Mouse (Mus musculus): ENCODE measurements around the gene Rplp1. TPM values are rescaled to one million over a fixed set of nuclear protein-coding genes. Genes with fewer than 3 reads are reported as not detected.

Gene Rplp1
- total and polyA plus RNA-seq, 3 experiments = 1,490 to 4,232 (median 1,640) TPM

- 88% methylated on average over 6 of the region's 6 CpGs for WGBS
These were observed 3.1 kb upstream of the Rplp1 start for GRCm38 (mm10) chr9:61917436-61917835.

GRCm38 (mm10) chr9:61916986-61917385 lies 2.6 kb upstream of the Rplp1 start:
- Histone ChIP-seq H3K36me3 (ENCODE audit: control insufficient read depth, insufficient read depth, low read length) (peaks cover 4% of the 10 kb centered on the region; the same call in 1 of the 2 replicates), H3K27me3 (ENCODE audit: control insufficient read depth, insufficient read depth, low read length) (no peaks in the 10 kb centered on the region), H3K4me1 (ENCODE audit: control insufficient read depth, insufficient read depth, low read length) (no peaks in the 10 kb centered on the region), H3K79me2 (replicated peaks; ENCODE audit: control insufficient read depth, insufficient read depth, low read length) (no peaks in the 10 kb centered on the region), H3K27ac (no peak overlapping the region), H3K4me3 (no peak overlapping the region), H3K9ac (ENCODE audit: low read depth, low read length) (no peak overlapping the region)
- no peak for DNase-seq
- TF ChIP-seq EP300 (IDR thresholded peaks at IDR 0.05; ENCODE audit: insufficient read depth, low read depth, low read length) (no peak), CTCF (IDR thresholded peaks at IDR 0.05) (no peak), POLR2A (IDR thresholded peaks at IDR 0.05; ENCODE audit: insufficient read depth, low read depth, low read length) (no peak)
- intact Hi-C loops (cut with DNase I) = no loop called here
- WGBS = 85% methylated on average over 3 of the region's 3 CpGs

More at GRCm38 (mm10) chr9:61917436-61917835, 3.1 kb upstream of the Rplp1 start:
- H3K36me3 ChIP-seq (ENCODE audit: control insufficient read depth, insufficient read depth, low read length) = peaks cover 4% of the 10 kb centered on the region; the same call in 1 of the 2 replicates
- no peak overlapping the region for H3K27ac ChIP-seq
- intact Hi-C loops (cut with DNase I) = no loop called here
- H3K9ac ChIP-seq (ENCODE audit: low read depth, low read length) = no peak overlapping the region
- no peaks in the 10 kb centered on the region for H3K4me1 ChIP-seq (ENCODE audit: control insufficient read depth, insufficient read depth, low read length)
- TF ChIP-seq EP300 (IDR thresholded peaks at IDR 0.05; ENCODE audit: insufficient read depth, low read depth, low read length) = no peak
- no peaks in the 10 kb centered on the region for H3K79me2 ChIP-seq (replicated peaks; ENCODE audit: control insufficient read depth, insufficient read depth, low read length)
- DNase-seq = no peak
- no peak overlapping the region for H3K4me3 ChIP-seq
- no peaks in the 10 kb centered on the region for H3K27me3 ChIP-seq (ENCODE audit: control insufficient read depth, insufficient read depth, low read length)

- Histone ChIP-seq H3K27me3 (ENCODE audit: control insufficient read depth, insufficient read depth, low read length) (no peaks in the 10 kb centered on the region), H3K79me2 (replicated peaks; ENCODE audit: control insufficient read depth, insufficient read depth, low read length) (no peaks in the 10 kb centered on the region), H3K9ac (ENCODE audit: low read depth, low read length) (no peak overlapping the region), H3K4me1 (ENCODE audit: control insufficient read depth, insufficient read depth, low read length) (no peaks in the 10 kb centered on the region), H3K27ac (no peak overlapping the region; the same call in 1 of the 2 replicates), H3K4me3 (peak overlapping the region; percentile 76), H3K36me3 (ENCODE audit: control insufficient read depth, insufficient read depth, low read length) (peaks cover 4% of the 10 kb centered on the region; the same call in 1 of the 2 replicates)
- WGBS = 67% methylated on average over 4 of the region's 4 CpGs
- DNase-seq = no peak
- TF ChIP-seq EP300 (IDR thresholded peaks at IDR 0.05; ENCODE audit: insufficient read depth, low read depth, low read length) (no peak), POLR2A (IDR thresholded peaks at IDR 0.05; ENCODE audit: insufficient read depth, low read depth, low read length) (no peak), CTCF (IDR thresholded peaks at IDR 0.05) (no peak)
- intact Hi-C loops (cut with DNase I) = no loop called here
These were observed 1.2 kb upstream of the Rplp1 start for GRCm38 (mm10) chr9:61915393-61916005.

DNA sequence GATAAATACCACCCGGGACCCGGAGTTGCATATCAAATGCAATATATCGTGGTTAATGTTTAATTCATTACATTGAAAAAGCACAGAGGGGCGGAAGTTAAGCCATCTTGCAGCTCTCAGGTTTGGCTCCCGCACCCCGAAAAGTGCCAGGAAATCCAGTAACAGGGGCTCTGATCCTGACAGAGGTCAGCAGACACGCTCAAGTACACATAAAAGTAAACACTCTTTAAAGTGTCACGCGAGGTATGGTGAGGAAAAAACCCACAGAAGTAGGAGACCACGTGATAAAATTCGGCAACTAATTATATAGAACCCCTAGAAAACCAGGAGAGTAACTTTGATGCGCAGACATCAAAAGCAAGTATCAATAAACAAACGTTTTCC lies 567 bp upstream of the Rplp1 start:
- no peak for TF ChIP-seq CTCF (IDR thresholded peaks at IDR 0.05)
- no peak for TF ChIP-seq EP300 (IDR thresholded peaks at IDR 0.05; ENCODE audit: insufficient read depth, low read depth, low read length)
- TF ChIP-seq POLR2A (IDR thresholded peaks at IDR 0.05; ENCODE audit: insufficient read depth, low read depth, low read length) = no peak
- no peaks in the 10 kb centered on the region for H3K27me3 ChIP-seq (ENCODE audit: control insufficient read depth, insufficient read depth, low read length)
- no peak for DNase-seq
- peak overlapping the region; percentile 94 for H3K27ac ChIP-seq
- peak overlapping the region; percentile 78 for H3K9ac ChIP-seq (ENCODE audit: low read depth, low read length)
- H3K4me1 ChIP-seq (ENCODE audit: control insufficient read depth, insufficient read depth, low read length) = no peaks in the 10 kb centered on the region
- intact Hi-C loops (cut with DNase I) = no loop called here
- H3K79me2 ChIP-seq (replicated peaks; ENCODE audit: control insufficient read depth, insufficient read depth, low read length) = no peaks in the 10 kb centered on the region
- WGBS = 3% methylated on average over 13 of the region's 13 CpGs
- peak overlapping the region; percentile 76 for H3K4me3 ChIP-seq
- H3K36me3 ChIP-seq (ENCODE audit: control insufficient read depth, insufficient read depth, low read length) = peaks cover 4% of the 10 kb centered on the region; the same call in 1 of the 2 replicates

DNA sequence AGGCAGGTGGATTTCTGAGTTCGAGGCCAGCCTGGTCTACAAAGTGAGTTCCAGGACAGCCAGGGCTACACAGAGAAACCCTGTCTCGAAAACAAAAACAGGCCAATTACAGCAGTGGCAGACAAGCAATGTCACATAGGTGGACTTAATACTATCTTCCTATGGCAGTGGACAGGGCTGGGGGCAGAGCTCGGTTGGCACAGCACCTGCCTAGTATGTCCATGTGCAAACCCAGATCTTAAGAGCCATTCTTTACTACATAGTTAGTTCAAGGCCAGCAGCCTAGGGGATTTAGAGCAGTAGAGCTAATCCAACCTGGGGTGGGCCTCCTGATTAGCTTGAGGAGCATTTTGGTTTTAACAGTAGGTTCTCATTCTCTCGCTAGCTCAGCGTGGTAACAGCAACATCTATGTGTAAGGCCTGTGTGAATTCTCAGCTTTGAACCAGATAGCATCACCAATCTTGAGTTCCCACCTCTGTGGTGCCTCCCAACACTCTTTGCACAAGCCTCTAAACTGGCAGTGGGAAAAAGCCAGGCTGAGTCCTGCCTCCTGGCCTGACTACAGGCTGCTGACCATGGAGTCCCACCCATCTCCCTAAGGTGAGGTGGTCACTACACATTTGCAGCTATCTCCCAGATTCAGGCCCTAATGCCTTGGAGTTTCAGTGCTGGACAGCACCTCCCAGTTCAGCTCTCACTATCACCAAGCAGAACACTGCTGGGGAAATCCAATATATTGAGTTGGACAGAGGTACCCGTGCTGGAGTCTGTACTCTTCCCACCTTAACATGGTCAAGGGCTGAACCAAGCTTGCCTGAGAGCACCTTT lies 2.8 kb downstream of the Rplp1 start:
- Histone ChIP-seq H3K36me3 (ENCODE audit: control insufficient read depth, insufficient read depth, low read length) (peaks cover 4% of the 10 kb centered on the region; the same call in 1 of the 2 replicates), H3K9ac (ENCODE audit: low read depth, low read length) (no peak overlapping the region), H3K27me3 (ENCODE audit: control insufficient read depth, insufficient read depth, low read length) (no peaks in the 10 kb centered on the region), H3K4me3 (no peak overlapping the region), H3K4me1 (ENCODE audit: control insufficient read depth, insufficient read depth, low read length) (no peaks in the 10 kb centered on the region), H3K79me2 (replicated peaks; ENCODE audit: control insufficient read depth, insufficient read depth, low read length) (no peaks in the 10 kb centered on the region), H3K27ac (no peak overlapping the region)
- WGBS = 70% methylated on average over 6 of the region's 6 CpGs
- intact Hi-C loops (cut with DNase I) = loop anchor here (1.0 kb wide), 1 partner anchor 35 kb away; the partner anchor contains the start of gene Kif23
- TF ChIP-seq POLR2A (IDR thresholded peaks at IDR 0.05; ENCODE audit: insufficient read depth, low read depth, low read length) (no peak), CTCF (IDR thresholded peaks at IDR 0.05) (no peak), EP300 (IDR thresholded peaks at IDR 0.05; ENCODE audit: insufficient read depth, low read depth, low read length) (no peak)
- DNase-seq = no peak
